Comparison of ENCODE assay signal across 1 mouse cellular context in the genomic region with DNA sequence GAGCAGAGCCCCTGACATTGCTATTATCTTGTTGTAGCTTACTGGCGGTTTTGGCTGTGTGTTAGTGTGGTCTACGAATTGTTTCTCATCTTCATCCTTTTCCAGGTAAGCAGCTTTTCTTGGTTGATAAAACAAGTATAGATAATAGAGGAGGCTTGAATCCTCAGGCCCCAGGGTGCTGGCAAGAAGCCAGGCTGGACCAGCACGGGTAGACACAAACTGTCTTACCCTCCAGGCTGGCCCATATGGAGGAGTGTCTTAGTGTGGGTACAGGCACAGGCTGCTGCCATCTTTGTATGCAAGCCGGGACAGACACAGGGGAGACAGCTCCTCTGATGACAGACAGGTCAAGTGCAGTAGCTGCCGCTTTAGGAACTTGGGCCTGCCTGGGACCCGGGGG.
TF ChIP-seq lines count a peak whose summit lies in the region.

No protein-coding gene starts in this region.

TF ChIP-seq in MEL, 35 proteins besides CTCF, POLR2A, EP300 and RAD21:
- TF ChIP-seq GATA1 (IDR thresholded peaks at IDR 0.05; ENCODE audit: low read depth, low read length) (peak; percentile 44; the same call in 1 of the 2 replicates), TBP (IDR thresholded peaks at IDR 0.05; ENCODE audit: low read depth, low read length) (no peak), RCOR1 (IDR thresholded peaks at IDR 0.05; ENCODE audit: low read depth, low read length) (peak; percentile 46; the same call in 1 of the 2 replicates)
TF ChIP-seq in MEL: peak in this region for 2.
